Mouse (Mus musculus) E14TG2a.4 (cell line): ENCODE data around the gene Abcb9.

Experiments
- CTCF ChIP-seq: conservative IDR thresholded peaks from 2 replicates; pipeline ENCODE4 v1.5.1; 2014; ENCODE audit warnings: low read length
- NANOG ChIP-seq: IDR thresholded peaks from 2 replicates; pipeline ENCODE4 v1.6.1; 2014; ENCODE audit warnings: borderline replicate concordance, low read length, mixed read lengths

DNA sequence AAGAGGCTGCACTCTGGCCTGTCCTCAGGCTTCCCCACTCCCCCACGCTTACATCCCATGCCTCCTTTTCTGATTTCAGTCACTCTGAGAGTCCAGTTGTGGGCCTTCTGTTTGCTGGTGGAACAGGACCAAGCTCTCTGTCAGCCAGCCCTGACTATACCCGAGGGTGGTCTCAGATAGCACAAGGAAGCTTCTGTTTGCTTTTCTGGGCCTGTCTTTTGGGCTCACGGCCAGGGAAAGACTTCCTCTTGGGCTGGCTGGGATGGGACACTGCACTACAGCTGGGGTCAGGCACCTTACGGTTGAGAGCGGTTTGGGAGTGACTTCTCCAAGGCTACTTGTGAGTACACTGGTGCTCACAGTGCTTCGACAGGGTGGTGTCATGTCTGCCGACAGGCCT, 42.5 kb upstream of the Abcb9 start:
- TF ChIP-seq CTCF (no peak), NANOG (no peak)
